Mouse (Mus musculus): Measurements from ENCODE around the gene Rad51b. TPM values are rescaled to one million over a fixed set of nuclear protein-coding genes. Genes with fewer than 3 reads are reported as not detected.

Gene Rad51b
- polyA plus RNA-seq, 1 experiment from 2014 or later, result 0.87 TPM

DNA sequence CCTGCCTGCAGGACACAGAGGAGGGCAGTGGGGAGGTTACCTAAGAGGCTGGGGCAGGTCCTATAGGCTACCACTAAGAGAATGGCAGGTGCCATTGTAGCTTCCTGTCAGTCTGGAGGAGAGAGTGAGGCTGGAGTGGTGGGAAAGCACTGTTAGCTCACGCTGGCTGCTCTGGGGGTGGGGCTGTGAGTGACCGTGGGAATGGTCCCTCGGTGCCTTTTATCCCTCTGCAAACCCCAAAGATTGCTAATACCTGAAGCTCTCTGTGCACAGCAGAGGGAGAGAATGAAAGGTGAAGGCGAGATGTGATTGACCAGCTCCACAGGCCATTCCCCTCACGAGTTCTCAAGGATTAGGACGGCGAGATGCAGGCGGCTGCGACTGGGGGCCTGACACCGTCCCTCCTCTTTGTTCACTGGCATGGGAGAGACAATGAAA lies 510.3 kb downstream of the Rad51b start:
- H3K9ac ChIP-seq (replicated peaks; ENCODE audit: low read depth, low read length), result peak overlapping the region; percentile 25
- no peaks in the 10 kb centered on the region for H3K27me3 ChIP-seq (ENCODE audit: control insufficient read depth, insufficient read depth, low read length)
- no peak overlapping the region for H3K4me2 ChIP-seq (ENCODE audit: low read depth, low read length)
- no peaks in the 10 kb centered on the region for H3K9me3 ChIP-seq (ENCODE audit: control insufficient read depth, low read length)
- no peak for ATAC-seq (ENCODE audit: low read depth)
- peaks cover 6% of the 10 kb centered on the region; the same call in 1 of the 2 replicates for H3K4me1 ChIP-seq (ENCODE audit: control insufficient read depth, insufficient read depth, low read length)
- no peak overlapping the region for H3K4me3 ChIP-seq (ENCODE audit: low read depth, low read length)
- H3K36me3 ChIP-seq (ENCODE audit: control insufficient read depth, insufficient read depth, low read length), result no peaks in the 10 kb centered on the region
- WGBS, result 4% methylated on average over 10 of the region's 10 CpGs
- H3K27ac ChIP-seq (ENCODE audit: low read depth, low read length), result no peak overlapping the region

DNA sequence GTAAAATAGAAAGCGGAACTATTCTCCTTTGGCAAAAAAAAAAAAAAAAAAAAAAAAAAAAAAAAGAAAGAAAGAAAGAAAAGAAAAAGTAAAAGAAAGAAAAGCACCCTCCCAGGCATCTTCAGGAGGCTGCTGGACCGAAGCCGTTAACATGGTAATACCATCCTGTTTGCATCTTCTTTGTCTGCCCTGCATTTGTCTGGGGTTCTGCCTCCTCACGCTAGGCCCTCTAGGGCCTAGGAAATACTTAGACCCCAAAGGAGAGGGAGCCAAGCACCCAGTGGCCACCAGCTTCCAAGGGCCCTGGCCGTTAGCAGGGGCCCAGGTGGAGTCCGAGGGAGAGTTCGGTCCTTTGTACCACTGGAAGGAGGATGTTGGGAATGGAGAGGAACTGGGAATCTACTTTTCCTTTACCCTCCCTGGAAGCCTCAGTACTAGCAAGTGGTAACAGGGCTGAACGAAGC lies 510.9 kb downstream of the Rad51b start:
- Histone ChIP-seq H3K9ac (replicated peaks; ENCODE audit: low read depth, low read length) (no peak overlapping the region), H3K4me2 (ENCODE audit: low read depth, low read length) (no peak overlapping the region), H3K9me3 (ENCODE audit: control insufficient read depth, low read length) (no peaks in the 10 kb centered on the region), H3K36me3 (ENCODE audit: control insufficient read depth, insufficient read depth, low read length) (no peaks in the 10 kb centered on the region), H3K4me1 (ENCODE audit: control insufficient read depth, insufficient read depth, low read length) (peaks cover 6% of the 10 kb centered on the region; the same call in 1 of the 2 replicates), H3K27me3 (ENCODE audit: control insufficient read depth, insufficient read depth, low read length) (no peaks in the 10 kb centered on the region), H3K4me3 (ENCODE audit: low read depth, low read length) (no peak overlapping the region), H3K27ac (ENCODE audit: low read depth, low read length) (no peak overlapping the region)
- WGBS, result 37% methylated on average over 8 of the region's 8 CpGs
- no peak for ATAC-seq (ENCODE audit: low read depth)

DNA sequence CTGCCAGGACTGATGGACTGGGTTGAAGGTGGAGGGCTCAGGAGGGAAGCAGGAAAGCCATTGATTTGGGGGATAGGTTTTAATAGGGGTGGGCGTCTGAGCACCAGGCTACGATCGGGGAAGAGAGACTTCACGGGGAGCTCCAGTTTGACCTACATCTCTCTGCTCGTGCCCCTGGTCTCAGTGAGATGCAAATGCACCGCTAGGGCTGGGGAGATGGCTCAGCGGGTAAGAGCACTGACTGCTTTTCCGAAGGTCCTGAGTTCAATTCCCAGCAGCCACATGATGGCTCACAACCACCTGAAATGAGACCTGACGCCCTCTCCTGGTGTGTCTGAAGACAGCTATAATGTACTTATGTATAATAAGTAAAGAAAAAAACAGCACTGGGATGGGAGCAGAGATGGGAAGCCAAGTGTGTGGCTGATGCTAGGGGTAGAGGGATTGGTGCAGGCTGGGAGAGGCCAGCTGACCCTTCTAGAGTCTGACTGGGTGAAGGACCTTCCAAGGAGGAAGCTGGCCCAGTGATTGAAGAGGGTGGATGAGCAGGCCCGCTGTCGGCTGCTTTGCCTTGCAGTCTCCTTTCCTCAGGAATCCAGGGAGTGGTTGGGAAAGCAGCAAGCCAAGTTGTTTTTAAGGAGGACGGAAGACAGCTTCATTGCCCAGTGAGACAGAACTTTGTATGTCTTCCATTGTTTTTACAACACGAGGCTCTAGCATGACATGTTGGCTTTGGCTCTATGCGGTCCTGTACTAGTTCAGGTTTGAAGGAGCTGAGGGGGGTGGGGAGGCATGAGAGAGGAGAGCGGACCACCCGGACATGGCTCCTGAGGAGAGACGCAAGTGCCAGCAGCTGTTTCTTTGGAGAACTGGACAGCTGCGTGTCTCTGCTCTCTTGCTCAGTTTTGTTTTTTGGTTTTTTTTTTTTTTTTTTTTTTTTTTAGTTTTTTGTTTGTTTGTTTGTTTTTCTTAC lies 511.6 kb downstream of the Rad51b start:
- ATAC-seq (ENCODE audit: low read depth), result no peak
- no peaks in the 10 kb centered on the region for H3K27me3 ChIP-seq (ENCODE audit: control insufficient read depth, insufficient read depth, low read length)
- H3K4me2 ChIP-seq (ENCODE audit: low read depth, low read length), result no peak overlapping the region
- H3K4me1 ChIP-seq (ENCODE audit: control insufficient read depth, insufficient read depth, low read length), result peaks cover 6% of the 10 kb centered on the region; the same call in 1 of the 2 replicates
- H3K4me3 ChIP-seq (ENCODE audit: low read depth, low read length), result no peak overlapping the region
- no peaks in the 10 kb centered on the region for H3K9me3 ChIP-seq (ENCODE audit: control insufficient read depth, low read length)
- no peak overlapping the region for H3K9ac ChIP-seq (replicated peaks; ENCODE audit: low read depth, low read length)
- H3K36me3 ChIP-seq (ENCODE audit: control insufficient read depth, insufficient read depth, low read length), result no peaks in the 10 kb centered on the region
- 75% methylated on average over 18 of the region's 18 CpGs for WGBS
- H3K27ac ChIP-seq (ENCODE audit: low read depth, low read length), result no peak overlapping the region

DNA sequence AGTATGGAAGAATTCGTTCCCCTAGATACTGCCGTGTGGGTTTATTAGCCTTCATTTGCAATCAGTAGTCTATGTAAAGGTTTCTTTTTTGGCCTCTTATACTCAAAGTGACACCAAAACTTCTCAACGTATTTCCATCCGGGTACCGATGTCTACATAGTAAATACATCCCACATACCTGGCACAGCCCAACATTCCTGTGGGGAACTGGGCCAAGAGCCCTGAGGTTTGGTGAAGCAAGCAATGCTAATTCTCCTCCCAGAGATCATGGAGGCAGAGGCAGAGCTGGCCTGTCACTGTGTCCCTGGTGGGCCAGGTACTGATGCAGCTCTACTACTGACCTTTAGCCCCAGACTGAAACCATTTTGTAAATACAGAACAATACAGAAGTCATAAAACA lies 512.4 kb downstream of the Rad51b start:
- WGBS, result 85% methylated on average over 5 of the region's 5 CpGs
- no peak overlapping the region for H3K9ac ChIP-seq (replicated peaks; ENCODE audit: low read depth, low read length)
- peaks cover 10% of the 10 kb centered on the region; the same call in 1 of the 2 replicates for H3K4me1 ChIP-seq (ENCODE audit: control insufficient read depth, insufficient read depth, low read length)
- H3K4me3 ChIP-seq (ENCODE audit: low read depth, low read length), result no peak overlapping the region
- H3K27me3 ChIP-seq (ENCODE audit: control insufficient read depth, insufficient read depth, low read length), result no peaks in the 10 kb centered on the region
- no peak overlapping the region for H3K4me2 ChIP-seq (ENCODE audit: low read depth, low read length)
- no peak for ATAC-seq (ENCODE audit: low read depth)
- no peaks in the 10 kb centered on the region for H3K9me3 ChIP-seq (ENCODE audit: control insufficient read depth, low read length)
- no peaks in the 10 kb centered on the region for H3K36me3 ChIP-seq (ENCODE audit: control insufficient read depth, insufficient read depth, low read length)
- H3K27ac ChIP-seq (ENCODE audit: low read depth, low read length), result no peak overlapping the region

DNA sequence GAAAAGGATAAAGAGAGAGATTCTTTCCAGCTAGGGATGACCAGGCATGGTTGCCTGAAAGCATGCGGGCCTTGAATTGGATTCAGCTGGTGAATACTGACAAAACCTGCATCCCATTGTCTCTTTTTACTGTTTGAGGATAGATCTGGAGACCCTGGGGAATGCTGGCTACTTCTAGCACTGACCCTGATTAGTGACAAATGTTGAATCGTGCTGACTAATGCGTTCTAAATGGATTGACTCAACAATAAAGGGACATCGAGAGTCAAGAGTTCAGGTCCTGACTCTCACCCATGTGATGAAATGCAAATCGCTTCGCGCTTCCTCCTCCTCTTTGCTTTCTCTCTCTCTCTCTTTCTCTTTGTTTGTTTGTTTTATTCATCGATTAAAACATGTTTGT lies 515.3 kb downstream of the Rad51b start:
- H3K9me3 ChIP-seq (ENCODE audit: control insufficient read depth, low read length), result no peaks in the 10 kb centered on the region
- no peaks in the 10 kb centered on the region for H3K36me3 ChIP-seq (ENCODE audit: control insufficient read depth, insufficient read depth, low read length)
- H3K9ac ChIP-seq (replicated peaks; ENCODE audit: low read depth, low read length), result no peak overlapping the region
- 33% methylated on average over 8 of the region's 8 CpGs for WGBS
- no peak overlapping the region for H3K27ac ChIP-seq (ENCODE audit: low read depth, low read length)
- ATAC-seq (ENCODE audit: low read depth), result no peak
- H3K4me1 ChIP-seq (ENCODE audit: control insufficient read depth, insufficient read depth, low read length), result peaks cover 8% of the 10 kb centered on the region; the same call in 1 of the 2 replicates
- H3K4me2 ChIP-seq (ENCODE audit: low read depth, low read length), result no peak overlapping the region
- no peaks in the 10 kb centered on the region for H3K27me3 ChIP-seq (ENCODE audit: control insufficient read depth, insufficient read depth, low read length)
- H3K4me3 ChIP-seq (ENCODE audit: low read depth, low read length), result no peak overlapping the region

DNA sequence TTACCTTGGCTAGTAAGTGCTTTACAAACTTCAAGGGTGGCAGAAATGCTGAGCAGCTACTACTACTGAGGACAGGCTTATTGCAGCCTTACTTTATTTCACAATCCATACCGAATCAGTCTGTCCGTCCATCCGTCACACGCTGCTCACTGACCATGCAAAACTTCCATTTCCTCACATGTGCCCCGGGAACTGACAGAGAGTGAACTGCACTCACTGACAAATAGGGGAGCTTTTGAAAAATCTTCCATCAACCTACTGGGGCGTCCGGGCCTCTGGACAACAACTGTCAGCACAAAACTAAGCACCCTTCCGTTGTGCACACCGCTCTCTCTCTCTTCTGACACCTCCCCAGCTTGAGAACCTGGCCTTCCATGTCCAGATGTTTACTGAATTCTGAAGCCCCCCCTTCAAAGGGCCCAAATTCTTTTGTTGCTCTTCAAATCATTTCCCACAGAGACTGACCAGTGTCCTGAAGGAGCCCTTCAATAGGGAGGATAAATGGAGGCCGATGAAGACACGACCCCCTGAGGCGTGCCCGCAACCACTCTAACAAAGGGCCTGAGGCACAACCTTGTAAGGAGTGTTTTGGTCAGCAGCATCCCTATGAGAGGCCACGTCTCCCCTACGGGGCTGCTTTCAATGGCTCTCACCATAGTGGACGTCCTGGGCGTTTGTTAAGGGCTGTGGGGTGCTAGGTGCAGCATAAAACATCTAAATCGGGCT lies 515.9 kb downstream of the Rad51b start:
- Histone ChIP-seq H3K4me2 (ENCODE audit: low read depth, low read length) (no peak overlapping the region), H3K27ac (ENCODE audit: low read depth, low read length) (no peak overlapping the region), H3K36me3 (ENCODE audit: control insufficient read depth, insufficient read depth, low read length) (no peaks in the 10 kb centered on the region), H3K4me3 (ENCODE audit: low read depth, low read length) (no peak overlapping the region), H3K4me1 (ENCODE audit: control insufficient read depth, insufficient read depth, low read length) (peaks cover 5% of the 10 kb centered on the region; the same call in 1 of the 2 replicates), H3K27me3 (ENCODE audit: control insufficient read depth, insufficient read depth, low read length) (no peaks in the 10 kb centered on the region), H3K9me3 (ENCODE audit: control insufficient read depth, low read length) (no peaks in the 10 kb centered on the region), H3K9ac (replicated peaks; ENCODE audit: low read depth, low read length) (no peak overlapping the region)
- 28% methylated on average over 18 of the region's 18 CpGs for WGBS
- no peak for ATAC-seq (ENCODE audit: low read depth)

DNA sequence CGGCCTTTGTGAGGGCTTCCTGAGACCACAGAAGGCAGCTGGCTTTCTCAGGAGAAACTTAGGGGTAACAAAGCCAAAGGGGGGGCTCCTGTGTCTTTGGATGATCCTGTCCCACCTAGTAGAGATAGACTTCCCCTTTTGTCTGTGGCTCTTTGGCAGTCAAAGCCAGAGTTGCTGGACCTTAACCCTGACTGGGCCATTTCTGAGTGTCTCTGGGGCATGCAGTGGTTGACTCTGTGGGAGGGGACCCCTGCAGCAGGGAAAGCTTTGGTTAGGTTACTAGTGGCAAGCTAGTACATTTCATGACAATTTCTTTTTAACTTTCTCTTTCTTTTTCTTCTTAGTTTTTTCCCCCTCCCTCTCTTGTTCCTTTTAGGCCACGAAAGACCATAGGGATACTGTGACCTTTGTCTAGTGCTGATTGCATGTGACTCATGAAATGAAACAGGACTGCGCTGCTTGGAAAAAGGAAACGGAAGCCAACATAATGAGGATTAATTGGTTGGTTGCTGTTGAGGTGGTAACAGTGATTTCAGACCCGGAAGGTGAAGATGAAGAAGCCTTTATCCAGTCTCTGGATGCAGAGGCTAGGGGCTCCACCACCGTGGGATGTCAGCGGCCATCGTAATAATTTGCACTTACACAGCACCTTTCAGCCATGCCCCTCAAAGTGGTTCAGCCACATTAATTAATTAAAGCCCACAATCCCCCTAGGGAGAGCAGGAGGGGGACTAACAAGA lies 516.7 kb downstream of the Rad51b start:
- Histone ChIP-seq H3K4me2 (ENCODE audit: low read depth, low read length) (peak overlapping the region; percentile 11; the same call in 1 of the 2 replicates), H3K9me3 (ENCODE audit: control insufficient read depth, low read length) (no peaks in the 10 kb centered on the region), H3K9ac (replicated peaks; ENCODE audit: low read depth, low read length) (no peak overlapping the region), H3K27me3 (ENCODE audit: control insufficient read depth, insufficient read depth, low read length) (no peaks in the 10 kb centered on the region), H3K4me3 (ENCODE audit: low read depth, low read length) (no peak overlapping the region), H3K27ac (ENCODE audit: low read depth, low read length) (no peak overlapping the region), H3K4me1 (ENCODE audit: control insufficient read depth, insufficient read depth, low read length) (peaks cover 5% of the 10 kb centered on the region; the same call in 1 of the 2 replicates), H3K36me3 (ENCODE audit: control insufficient read depth, insufficient read depth, low read length) (no peaks in the 10 kb centered on the region)
- ATAC-seq (ENCODE audit: low read depth), result no peak
- WGBS, result 30% methylated on average over 8 of the region's 8 CpGs

DNA sequence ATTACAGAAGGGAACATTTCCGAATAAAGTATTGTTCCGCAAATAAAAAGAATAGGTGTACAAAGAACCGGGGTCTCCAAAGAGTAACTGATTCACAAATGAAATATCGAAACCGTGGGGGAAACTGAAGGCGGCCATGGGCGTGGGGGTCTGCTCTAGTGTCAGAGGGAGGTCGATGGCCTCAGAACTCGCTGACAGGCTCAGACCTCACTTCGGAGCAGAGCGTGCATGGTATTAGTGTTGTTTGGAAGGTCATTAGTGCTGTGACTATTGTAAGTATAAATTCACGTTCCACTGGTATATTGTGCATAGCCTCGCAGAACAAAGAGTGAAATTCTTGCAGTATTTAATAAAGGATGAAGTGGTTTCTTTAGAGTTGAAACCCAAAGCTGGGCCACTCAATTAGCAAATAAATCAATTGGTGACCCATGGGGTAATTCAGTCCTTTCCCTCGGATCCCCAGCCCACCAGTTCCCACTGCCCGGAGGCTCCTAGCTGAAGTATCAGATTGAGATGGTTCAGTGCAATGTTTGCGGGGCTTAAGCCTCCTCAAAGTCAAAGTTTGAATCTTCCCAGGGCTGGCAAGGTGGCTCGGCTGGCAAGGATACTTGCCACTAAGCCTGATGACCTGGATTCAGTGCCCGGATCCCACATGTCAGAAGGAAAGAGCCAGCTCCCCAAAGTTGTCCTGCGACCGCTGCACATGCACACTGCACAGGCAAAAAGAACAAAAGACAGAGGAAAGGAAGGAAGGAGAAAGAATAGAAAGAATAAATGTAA lies 517.4 kb downstream of the Rad51b start:
- Histone ChIP-seq H3K4me3 (ENCODE audit: low read depth, low read length) (no peak overlapping the region), H3K27ac (ENCODE audit: low read depth, low read length) (no peak overlapping the region), H3K36me3 (ENCODE audit: control insufficient read depth, insufficient read depth, low read length) (no peaks in the 10 kb centered on the region), H3K9me3 (ENCODE audit: control insufficient read depth, low read length) (no peaks in the 10 kb centered on the region), H3K4me1 (ENCODE audit: control insufficient read depth, insufficient read depth, low read length) (peaks cover 5% of the 10 kb centered on the region; the same call in 1 of the 2 replicates), H3K27me3 (ENCODE audit: control insufficient read depth, insufficient read depth, low read length) (no peaks in the 10 kb centered on the region), H3K4me2 (ENCODE audit: low read depth, low read length) (peak overlapping the region; percentile 11; the same call in 1 of the 2 replicates), H3K9ac (replicated peaks; ENCODE audit: low read depth, low read length) (no peak overlapping the region)
- no peak for ATAC-seq (ENCODE audit: low read depth)
- 35% methylated on average over 20 of the region's 20 CpGs for WGBS

All from neural tube, embryonic 14.5 days (tissue).